Mouse (Mus musculus) ES-Bruce4 (cell line): ENCODE results near the gene Tjap1.

Experiments
- CTCF ChIP-seq: IDR thresholded peaks from one replicate; pipeline ENCODE4 v1.8.1; 2011; ENCODE audit warnings: low read depth, low read length
- POLR2A ChIP-seq: IDR thresholded peaks from one replicate; pipeline ENCODE4 v1.8.1; 2011; ENCODE audit warnings: low read length; ENCODE audit not compliant: insufficient read depth

DNA sequence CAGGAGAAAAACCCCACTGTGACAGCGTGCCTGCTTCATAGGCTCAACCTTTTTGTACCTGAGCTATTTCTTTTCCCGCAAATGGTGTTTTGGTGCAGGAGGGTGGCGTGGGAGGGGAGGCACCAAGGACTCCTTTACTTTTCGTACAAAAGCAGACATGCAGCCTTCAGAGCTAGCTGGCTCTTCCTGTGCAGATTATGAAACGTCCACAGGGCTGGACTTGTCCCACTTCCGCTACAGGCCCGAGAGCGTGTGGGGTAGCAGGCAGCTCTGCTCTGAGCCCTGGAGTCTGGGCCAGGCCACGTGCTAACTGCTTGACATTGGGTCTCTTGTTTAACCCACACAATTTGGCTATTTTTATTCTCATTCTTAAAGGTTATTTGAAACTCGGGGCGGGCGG, 19.1 kb upstream of the Tjap1 start:
- TF ChIP-seq POLR2A, result no peak
- no peak for TF ChIP-seq CTCF
